ENCODE assay signal across 12 mouse cellular contexts in the genomic region with DNA sequence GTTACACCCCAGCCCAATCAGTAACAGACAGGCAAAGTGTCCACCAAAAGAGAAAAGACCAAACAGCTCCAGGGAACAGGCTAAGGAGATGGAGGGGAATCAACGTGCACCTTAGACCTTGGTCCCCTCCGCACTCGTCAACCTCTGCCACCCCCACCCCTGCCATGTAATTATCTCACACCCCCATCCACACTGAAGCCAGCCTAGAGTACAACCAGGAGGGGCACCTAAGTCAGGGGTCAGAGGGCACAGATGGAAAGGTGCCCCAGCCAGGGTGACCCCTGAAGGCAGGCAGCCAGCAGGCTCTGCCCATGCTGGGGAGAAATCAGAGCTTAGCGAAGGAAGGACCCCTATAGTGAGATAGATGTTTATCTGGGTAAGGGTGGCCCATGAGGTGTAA. TPM values are rescaled to one million over a fixed set of nuclear protein-coding genes. Genes with fewer than 3 reads are reported as not detected.
DNase-seq lines count a peak whose midpoint lies in the region; ATAC-seq and TF ChIP-seq lines count a peak whose summit lies in the region.
"Had no signal": no experiment of that assay in that cellular context is flagged by ENCODE, and none has a peak within 500 bp of the region (broad histone marks: within the 10 kb centered on the region; RNA-seq: fewer than 3 reads in every experiment).

No protein-coding gene starts in this region.

- TF ChIP-seq POLR2A in kidney, adult 2 months (IDR thresholded peaks at IDR 0.05; ENCODE audit: low read depth, low read length), result no peak
- TF ChIP-seq POLR2A in cortical plate, adult 2 months (IDR thresholded peaks at IDR 0.05; ENCODE audit: extremely low read depth, insufficient read depth, low read length), result no peak

- peaks cover 1% of the 10 kb centered on the region; the same call in 1 of the 2 replicates for H3K36me3 ChIP-seq in kidney, adult 2 months (ENCODE audit: control insufficient read depth, insufficient read depth, low read length)
- H3K36me3 ChIP-seq in limb, embryonic 12.5 days, result peaks cover 52% of the 10 kb centered on the region

- ATAC-seq in limb, embryonic 12.5 days (ENCODE audit: insufficient number of reproducible peaks, insufficient read depth, low FRiP score, low TSS enrichment, low read depth), result no peak

- H3K4me2 ChIP-seq in limb, embryonic 12.5 days, result 0 out of 2 replicates have a peak overlapping the region, but pooled peaks have one; percentile 5

- 55% methylated on average over 4 of the region's 4 CpGs for WGBS in kidney, adult 2 months
- 48% methylated on average over 4 of the region's 4 CpGs for WGBS in limb, embryonic 12.5 days

- H3K27ac ChIP-seq in kidney, adult 2 months (ENCODE audit: insufficient read depth, low read depth, low read length), result 0 out of 2 replicates have a peak overlapping the region, but pooled peaks have one; percentile 4
- H3K27ac ChIP-seq in brown adipose tissue, adult 24 weeks (replicated peaks; ENCODE audit: low read depth, low read length), result peak overlapping the region; percentile 60
- peak overlapping the region; percentile 33; the same call in 1 of the 2 replicates for H3K27ac ChIP-seq in cortical plate, adult 2 months (ENCODE audit: insufficient read depth, low read length)
- H3K27ac ChIP-seq in limb, embryonic 12.5 days, result peak overlapping the region; percentile 82

- peaks cover 46% of the 10 kb centered on the region for H3K4me1 ChIP-seq in kidney, adult 2 months (ENCODE audit: control insufficient read depth, insufficient read depth, low read length)
- peaks cover 42% of the 10 kb centered on the region for H3K4me1 ChIP-seq in brown adipose tissue, adult 24 weeks (ENCODE audit: control insufficient read depth, insufficient read depth, insufficient read length, low read length)
- peaks cover 23% of the 10 kb centered on the region for H3K4me1 ChIP-seq in cortical plate, adult 2 months (ENCODE audit: control insufficient read depth, insufficient read depth, low read length)
- H3K4me1 ChIP-seq in limb, embryonic 12.5 days (replicated peaks), result peaks cover 42% of the 10 kb centered on the region

- no peaks in the 10 kb centered on the region for H3K27me3 ChIP-seq in kidney, adult 2 months (replicated peaks; ENCODE audit: control insufficient read depth, insufficient read depth, low read length)
- no peaks in the 10 kb centered on the region for H3K27me3 ChIP-seq in limb, embryonic 12.5 days

- no peak for DNase-seq in kidney, adult 2 months
- no peak for DNase-seq in kidney, postnatal 36 days
- no peak for DNase-seq in spleen, postnatal 14 days (ENCODE audit: low spot score in 2 of 2)
- no peak for DNase-seq in frontal cortex, postnatal 14 days (ENCODE audit: low spot score in 2 of 2)
- no peak for DNase-seq in gastrocnemius, adult 8-10 months (ENCODE audit: low spot score in 2 of 2)
- DNase-seq: gastrocnemius, postnatal 14 days; right cerebral cortex, postnatal 4 days had no signal

- 0 out of 2 replicates have a peak overlapping the region, but pooled peaks have one; percentile 31 for H3K9ac ChIP-seq in limb, embryonic 12.5 days (replicated peaks)

- TF ChIP-seq CTCF in kidney, adult 2 months (conservative IDR thresholded peaks at IDR 0.05; ENCODE audit: insufficient read depth, insufficient read length, low read depth, low read length), result no peak
- TF ChIP-seq CTCF in cortical plate, adult 2 months (IDR thresholded peaks at IDR 0.05; ENCODE audit: extremely low read depth, insufficient read depth, low read length), result no peak

- no peak overlapping the region for H3K4me3 ChIP-seq in kidney, adult 2 months (ENCODE audit: insufficient read depth, low read depth, low read length)
- no peak overlapping the region for H3K4me3 ChIP-seq in brown adipose tissue, adult 24 weeks (ENCODE audit: insufficient read depth, low read depth, low read length)
- no peak overlapping the region for H3K4me3 ChIP-seq in cortical plate, adult 2 months (ENCODE audit: insufficient read depth, low read length)
- H3K4me3 ChIP-seq in limb, embryonic 12.5 days (replicated peaks), result no peak overlapping the region

- H3K9me3 ChIP-seq in limb, embryonic 12.5 days, result no peaks in the 10 kb centered on the region

RNA-seq across cellular contexts. Expression of a gene that starts 10.4 kb away (rescaled TPM):
- 704 and 720 TPM in 2 replicates for polyA plus RNA-seq in kidney, adult 2 months (2012; rRNA removed)
- 676 and 868 TPM in 2 replicates for polyA plus RNA-seq in brown adipose tissue, adult 24 weeks (2012; ENCODE audit: insufficient read depth, insufficient read length, missing spikeins)
- 324 and 325 TPM in 2 replicates for polyA plus RNA-seq in cortical plate, adult 2 months (2012; rRNA removed)
- 302 and 305 TPM in 2 replicates for polyA plus RNA-seq in limb, embryonic 12.5 days (2016; fragmentation: Nextera tagmentation; extraction: Ambion mirVana)
- total RNA-seq in gastrocnemius, adult 8-10 months (2022), result 100 to 1,000 TPM; 262 to 329 (median 295) TPM

RNA-seq across cellular contexts. Expression of a gene that starts 30.9 kb away (rescaled TPM):
- 793 and 827 TPM in 2 replicates for polyA plus RNA-seq in kidney, adult 2 months (2012; rRNA removed)
- polyA plus RNA-seq in brown adipose tissue, adult 24 weeks (2012; ENCODE audit: insufficient read depth, insufficient read length, missing spikeins), result 552 and 608 TPM in 2 replicates
- polyA plus RNA-seq in cortical plate, adult 2 months (2012; rRNA removed), result 854 and 882 TPM in 2 replicates
- 577 and 580 TPM in 2 replicates for polyA plus RNA-seq in limb, embryonic 12.5 days (2016; fragmentation: Nextera tagmentation; extraction: Ambion mirVana)
- total RNA-seq in gastrocnemius, adult 8-10 months (2022), result 100 to 1,000 TPM; 461 to 506 (median 481) TPM

RNA-seq across cellular contexts. Expression of a gene that starts 31.1 kb away (rescaled TPM):
- polyA plus RNA-seq in kidney, adult 2 months (2012; rRNA removed), result 32.2 and 33.2 TPM in 2 replicates
- 25.0 and 50.3 TPM in 2 replicates for polyA plus RNA-seq in brown adipose tissue, adult 24 weeks (2012; ENCODE audit: insufficient read depth, insufficient read length, missing spikeins)
- polyA plus RNA-seq in cortical plate, adult 2 months (2012; rRNA removed), result 39.7 and 41.9 TPM in 2 replicates
- 68.4 and 72.8 TPM in 2 replicates for polyA plus RNA-seq in limb, embryonic 12.5 days (2016; fragmentation: Nextera tagmentation; extraction: Ambion mirVana)
- 1 to 10 TPM; 3.6 to 7.9 (median 3.8) TPM for total RNA-seq in gastrocnemius, adult 8-10 months (2022)

RNA-seq across cellular contexts. Expression of a gene that starts 41.3 kb away (rescaled TPM):
- not detected in 2 replicates for polyA plus RNA-seq in kidney, adult 2 months (2012; rRNA removed)
- not detected in 2 replicates for polyA plus RNA-seq in brown adipose tissue, adult 24 weeks (2012; ENCODE audit: insufficient read depth, insufficient read length, missing spikeins)
- not detected in 2 replicates for polyA plus RNA-seq in cortical plate, adult 2 months (2012; rRNA removed)
- not detected in 2 replicates for polyA plus RNA-seq in limb, embryonic 12.5 days (2016; fragmentation: Nextera tagmentation; extraction: Ambion mirVana)
- not detected for total RNA-seq in gastrocnemius, adult 8-10 months (2022)
- total RNA-seq: gastrocnemius, postnatal 14 days; left cerebral cortex, adult 18-20 months; MEL had no signal

Comparison
In these comparisons a context has a peak if more than half of its experiments do, and no peak if none do; other contexts are left out.
1. H3K27ac ChIP-seq: peak in every context shown above with its lines; median percentile 82 in limb, embryonic 12.5 days; 60 in brown adipose tissue, adult 24 weeks; 33 in cortical plate, adult 2 months; 4 in kidney, adult 2 months.